Mouse (Mus musculus) forebrain, embryonic 16.5 days (tissue): ENCODE measurements around the gene Lat. TPM values are rescaled to one million over a fixed set of nuclear protein-coding genes. Genes with fewer than 3 reads are reported as not detected.

Experiments used
- ATAC-seq: fragments of 200-750 bp; cut with Nextera tagmentation; 2 replicates; pipeline ENCODE4 v1.8.0; 2017; ENCODE audit warnings: mild to moderate bottlenecking, moderate library complexity
- H3K27ac ChIP-seq: fragments of 300-500 bp; sonication (generic); 2 replicates; pipeline ENCODE4 v1.5.1; 2014; ENCODE audit warnings: low read length, control low read depth
- H3K27me3 ChIP-seq: fragments of 300-500 bp; sonication (generic); replicated peaks from 2 replicates; pipeline ENCODE4 v1.6.1; 2014; ENCODE audit warnings: low read length; ENCODE audit not compliant: control insufficient read depth, insufficient read depth
- H3K36me3 ChIP-seq: fragments of 300-500 bp; sonication (generic); 2 replicates; pipeline ENCODE4 v1.6.1; 2014; ENCODE audit not compliant: control insufficient read depth, insufficient read depth
- H3K4me1 ChIP-seq: fragments of 300-500 bp; sonication (generic); replicated peaks from 2 replicates; pipeline ENCODE4 v1.6.1; 2014; ENCODE audit warnings: low read length; ENCODE audit not compliant: control insufficient read depth, insufficient read depth
- H3K4me2 ChIP-seq: fragments of 300-500 bp; sonication (generic); 2 replicates; pipeline ENCODE4 v1.6.1; 2014; ENCODE audit warnings: mild to moderate bottlenecking, low read length, control low read depth
- H3K4me3 ChIP-seq: fragments of 300-500 bp; sonication (generic); replicated peaks from 2 replicates; pipeline ENCODE4 v1.5.1; 2014; ENCODE audit warnings: mild to moderate bottlenecking, low read length, control low read depth
- H3K9ac ChIP-seq: fragments of 300-500 bp; sonication (generic); replicated peaks from 2 replicates; pipeline ENCODE4 v1.6.1; 2014; ENCODE audit warnings: low read depth, low read length, control low read depth
- H3K9me3 ChIP-seq: fragments of 300-500 bp; sonication (generic); 2 replicates; pipeline ENCODE4 v1.6.1; 2016; ENCODE audit warnings: low read length; ENCODE audit not compliant: control insufficient read depth
- WGBS: fragments of 180-500 bp; shearing (Covaris S2); extraction: QIAGEN DNeasy Blood & Tissue Kit; methylation state at CpG from one replicate; pipeline ENCODE4 v1.1.7; 2014; 5-methylcytosine and 5-hydroxymethylcytosine counted together
- polyA plus RNA-seq: library from polyadenylated mRNA; unstranded; fragments of >200 nt; fragmentation: Nextera tagmentation; extraction: Ambion mirVana; gene quantifications from 2 replicates; pipeline ENCODE4 v1.2.1, GENCODE M21; 2015

Lat gene
- polyA plus RNA-seq, 1 experiment from 2014 or later: 0.98 TPM

GRCm38 (mm10) chr7:126345969-126346368 is 23.4 kb downstream of the Lat start:
- no peaks in the 10 kb centered on the region for H3K9me3 ChIP-seq
- no peak for ATAC-seq
- no peak overlapping the region for H3K4me3 ChIP-seq
- H3K27ac ChIP-seq: no peak overlapping the region
- H3K27me3 ChIP-seq: no peaks in the 10 kb centered on the region
- no peaks in the 10 kb centered on the region for H3K4me1 ChIP-seq
- no peak overlapping the region for H3K9ac ChIP-seq
- no peaks in the 10 kb centered on the region for H3K36me3 ChIP-seq
- H3K4me2 ChIP-seq: no peak overlapping the region
- 46% methylated on average over 3 of the region's 3 CpGs for WGBS

- 76% methylated on average over 3 of the region's 3 CpGs for WGBS
- H3K4me1 ChIP-seq: no peaks in the 10 kb centered on the region
- no peak overlapping the region for H3K4me3 ChIP-seq
Measured at GRCm38 (mm10) chr7:126345557-126345956, 23.8 kb downstream of the Lat start.

GRCm38 (mm10) chr7:126340896-126341295 is 28.5 kb downstream of the Lat start:
- H3K9me3 ChIP-seq: no peaks in the 10 kb centered on the region
- H3K4me1 ChIP-seq: no peaks in the 10 kb centered on the region
- no peak overlapping the region for H3K9ac ChIP-seq
- H3K4me3 ChIP-seq: no peak overlapping the region
- ATAC-seq: no peak
- H3K36me3 ChIP-seq: no peaks in the 10 kb centered on the region
- no peak overlapping the region for H3K27ac ChIP-seq
- no peaks in the 10 kb centered on the region for H3K27me3 ChIP-seq
- H3K4me2 ChIP-seq: no peak overlapping the region
- 59% methylated on average over 6 of the region's 6 CpGs for WGBS

More at GRCm38 (mm10) chr7:126345557-126345956, 23.8 kb downstream of the Lat start:
- Histone ChIP-seq H3K9me3 (no peaks in the 10 kb centered on the region), H3K27me3 (no peaks in the 10 kb centered on the region), H3K4me2 (no peak overlapping the region), H3K9ac (no peak overlapping the region), H3K27ac (no peak overlapping the region), H3K36me3 (no peaks in the 10 kb centered on the region)
- no peak for ATAC-seq

- no peak for ATAC-seq
- no peaks in the 10 kb centered on the region for H3K4me1 ChIP-seq
- 85% methylated on average over 6 of the region's 6 CpGs for WGBS
Measured at GRCm38 (mm10) chr7:126340206-126340618, 29.2 kb downstream of the Lat start.

GRCm38 (mm10) chr7:126339521-126339971 is 29.8 kb downstream of the Lat start:
- Histone ChIP-seq H3K4me1 (no peaks in the 10 kb centered on the region), H3K9me3 (no peaks in the 10 kb centered on the region), H3K9ac (no peak overlapping the region), H3K27me3 (no peaks in the 10 kb centered on the region), H3K36me3 (no peaks in the 10 kb centered on the region), H3K4me2 (no peak overlapping the region), H3K27ac (no peak overlapping the region), H3K4me3 (no peak overlapping the region)
- 74% methylated on average over 8 of the region's 8 CpGs for WGBS
- no peak for ATAC-seq

More at GRCm38 (mm10) chr7:126340206-126340618, 29.2 kb downstream of the Lat start:
- Histone ChIP-seq H3K27me3 (no peaks in the 10 kb centered on the region), H3K4me2 (no peak overlapping the region), H3K36me3 (no peaks in the 10 kb centered on the region), H3K4me3 (no peak overlapping the region), H3K9ac (no peak overlapping the region), H3K27ac (no peak overlapping the region), H3K9me3 (no peaks in the 10 kb centered on the region)

- H3K4me1 ChIP-seq: no peaks in the 10 kb centered on the region
- 84% methylated on average over 8 of the region's 8 CpGs for WGBS
- H3K4me3 ChIP-seq: no peak overlapping the region
- H3K9me3 ChIP-seq: no peaks in the 10 kb centered on the region
- H3K27ac ChIP-seq: no peak overlapping the region
- no peaks in the 10 kb centered on the region for H3K27me3 ChIP-seq
- H3K4me2 ChIP-seq: no peak overlapping the region
- H3K36me3 ChIP-seq: no peaks in the 10 kb centered on the region
- ATAC-seq: no peak
- no peak overlapping the region for H3K9ac ChIP-seq
Measured at GRCm38 (mm10) chr7:126338906-126339305, 30.5 kb downstream of the Lat start.

GRCm38 (mm10) chr7:126335556-126335955 is 33.8 kb downstream of the Lat start:
- Histone ChIP-seq H3K9me3 (no peaks in the 10 kb centered on the region), H3K4me3 (no peak overlapping the region), H3K27me3 (no peaks in the 10 kb centered on the region), H3K9ac (no peak overlapping the region), H3K27ac (no peak overlapping the region), H3K36me3 (no peaks in the 10 kb centered on the region), H3K4me1 (no peaks in the 10 kb centered on the region), H3K4me2 (no peak overlapping the region)
- WGBS: 85% methylated on average over 1 of the region's 1 CpGs
- ATAC-seq: no peak

- ATAC-seq: no peak
- 69% methylated on average over 3 of the region's 3 CpGs for WGBS
- no peak overlapping the region for H3K4me2 ChIP-seq
- no peaks in the 10 kb centered on the region for H3K4me1 ChIP-seq
- no peaks in the 10 kb centered on the region for H3K36me3 ChIP-seq
- no peak overlapping the region for H3K27ac ChIP-seq
- no peak overlapping the region for H3K9ac ChIP-seq
- no peak overlapping the region for H3K4me3 ChIP-seq
- no peaks in the 10 kb centered on the region for H3K27me3 ChIP-seq
- H3K9me3 ChIP-seq: no peaks in the 10 kb centered on the region
Measured at GRCm38 (mm10) chr7:126332691-126333090, 36.7 kb downstream of the Lat start.

- 63% methylated on average over 2 of the region's 2 CpGs for WGBS
- H3K27ac ChIP-seq: no peak overlapping the region
- H3K4me3 ChIP-seq: no peak overlapping the region
- no peak overlapping the region for H3K9ac ChIP-seq
- no peaks in the 10 kb centered on the region for H3K27me3 ChIP-seq
- H3K4me2 ChIP-seq: no peak overlapping the region
- no peaks in the 10 kb centered on the region for H3K4me1 ChIP-seq
- no peak for ATAC-seq
- H3K36me3 ChIP-seq: no peaks in the 10 kb centered on the region
- H3K9me3 ChIP-seq: no peaks in the 10 kb centered on the region
Measured at GRCm38 (mm10) chr7:126330693-126331092, 38.7 kb downstream of the Lat start.
